Mouse (Mus musculus): ENCODE measurements around the gene Myl6.

- TF ChIP-seq CTCF (conservative IDR thresholded peaks at IDR 0.05; ENCODE audit: insufficient read depth, insufficient read length, low read depth, low read length): no peak
- TF ChIP-seq POLR2A (IDR thresholded peaks at IDR 0.05; ENCODE audit: low read depth, low read length): no peak
Measured at GRCm38 (mm10) chr10:128504641-128505370, 10.9 kb upstream of the Myl6 start.

All from kidney, adult 2 months (tissue).